Mouse (Mus musculus): ENCODE measurements around the gene Alpl.

The Alpl gene

DNA sequence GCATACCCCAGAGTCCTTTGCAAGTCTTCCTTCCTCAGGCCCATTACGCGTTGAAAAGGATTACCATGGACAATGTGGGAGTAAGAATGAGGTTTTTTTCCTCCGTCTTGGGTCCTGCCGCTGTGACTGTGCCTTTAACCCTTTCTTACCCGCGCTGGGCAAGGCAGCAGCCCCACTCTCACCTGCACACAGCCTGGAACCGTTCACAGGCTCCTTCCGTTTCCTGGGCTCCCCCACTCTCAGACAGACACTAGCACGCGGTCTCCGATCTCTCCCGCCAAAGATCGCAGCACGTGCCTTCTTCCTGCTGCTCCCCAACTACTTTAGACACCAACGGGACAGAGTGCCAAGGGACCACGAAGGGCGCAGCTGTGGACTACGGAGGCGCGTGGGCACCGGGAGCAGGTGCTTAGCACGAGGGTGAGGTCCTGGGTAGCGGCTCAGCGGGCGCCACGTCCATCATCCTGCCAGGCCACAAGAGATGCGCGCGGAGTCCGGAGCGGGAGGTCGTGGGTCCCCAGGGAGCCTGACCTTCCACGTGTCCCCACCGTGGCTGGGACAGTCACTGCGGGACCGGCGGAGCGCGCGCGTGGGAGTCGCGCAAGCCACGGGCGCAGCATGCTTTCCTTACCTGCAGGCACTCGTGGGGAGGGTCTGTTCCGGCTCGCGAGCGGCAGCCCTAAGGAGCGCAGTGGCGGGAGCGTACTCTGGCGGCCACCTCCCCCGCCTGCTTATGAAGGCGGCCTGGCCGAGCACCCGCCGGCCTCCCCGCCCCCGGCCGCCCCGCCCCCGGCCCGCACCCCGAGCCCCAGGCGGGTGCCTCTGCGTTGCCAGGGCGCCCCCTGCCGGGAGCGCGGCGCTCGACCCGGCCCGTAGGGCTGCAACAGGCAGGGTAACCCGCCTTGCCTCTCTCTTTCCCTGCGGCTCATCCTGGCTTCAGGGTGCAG, at the start of gene Alpl:
Gene Alpl, minus strand, starts transcription at position 774 of the 947 bp plus-strand sequence.
- peak; percentile 84 for DNase-seq

DNA sequence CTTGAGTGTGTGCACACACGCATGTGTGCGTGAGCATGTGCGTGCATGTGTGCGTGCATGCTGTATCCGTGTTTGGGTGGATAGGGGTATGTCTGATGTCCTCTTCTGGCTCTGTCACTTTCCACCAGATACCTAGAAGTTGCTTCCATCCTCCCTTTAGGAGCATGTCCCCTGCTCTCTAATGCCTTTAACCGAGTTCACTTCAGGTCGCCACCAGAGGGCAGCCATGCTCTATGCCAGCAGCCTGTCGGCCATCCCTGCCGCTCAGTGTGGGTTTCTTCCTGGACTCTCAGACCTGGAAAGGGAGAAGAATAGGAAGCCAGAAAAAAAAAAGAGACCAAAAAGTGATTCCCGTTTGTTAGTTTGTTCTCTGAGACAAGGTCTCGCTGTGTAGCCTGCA, 48.5 kb upstream of the Alpl start:
- peak; percentile 82 for DNase-seq

DNA sequence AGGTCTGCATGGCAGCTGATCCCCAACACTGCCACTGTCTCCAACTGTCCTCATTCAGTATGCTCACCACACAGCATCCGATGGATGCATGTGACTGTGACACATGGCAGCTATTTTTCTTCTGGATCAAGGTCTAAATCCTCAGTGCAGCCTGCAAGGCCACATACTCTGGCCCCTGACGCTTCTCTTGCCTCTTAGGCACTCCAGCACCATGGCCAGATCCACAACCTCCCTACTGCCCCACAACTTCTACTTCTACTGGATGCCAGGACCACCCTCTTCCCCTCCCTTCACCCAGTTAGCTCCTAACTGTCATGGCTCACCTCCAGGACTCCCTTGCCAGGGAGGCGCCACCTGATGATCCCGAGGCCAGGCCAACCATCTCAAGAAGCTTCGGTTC, 43.3 kb upstream of the Alpl start:
- no peak for DNase-seq

DNA sequence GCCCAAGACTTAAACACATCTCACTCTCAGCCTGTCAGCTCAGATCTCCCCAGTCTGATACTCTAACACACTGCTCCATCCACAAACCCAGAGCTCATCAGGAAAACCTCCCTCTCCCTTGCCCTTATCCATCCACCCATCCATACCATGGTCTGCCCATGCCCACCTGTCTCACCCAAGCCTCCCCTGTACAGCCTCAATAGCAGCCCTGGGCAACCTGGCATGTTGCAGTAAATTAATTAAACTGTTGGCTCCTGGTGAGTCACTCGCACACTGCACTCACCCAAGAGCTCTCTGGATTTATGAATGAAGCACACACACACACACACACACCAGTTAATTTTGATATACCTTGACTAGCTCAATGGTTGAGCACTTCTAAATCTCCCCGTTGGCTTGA, 42.6 kb upstream of the Alpl start:
- no peak for DNase-seq

DNA sequence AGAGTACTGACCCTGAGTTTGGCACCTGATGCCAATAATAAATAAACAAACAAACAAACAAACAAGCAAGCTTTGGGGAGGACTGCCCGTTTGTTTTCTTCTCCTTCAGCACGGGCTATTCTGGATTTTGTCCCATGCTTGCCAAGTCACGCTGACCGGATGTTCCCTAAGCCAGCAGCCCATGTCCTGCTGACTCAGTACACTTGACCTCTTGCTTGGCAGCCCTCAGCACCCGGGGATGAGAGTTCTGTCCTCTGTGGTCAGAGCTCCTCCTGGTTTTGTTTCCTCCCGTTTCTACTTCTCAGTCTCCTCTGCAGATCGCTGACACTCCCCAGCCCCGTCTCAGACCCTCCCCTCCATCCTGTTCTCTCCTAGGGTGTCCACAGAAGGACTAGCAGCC, 41.6 kb upstream of the Alpl start:
- no peak for DNase-seq

DNA sequence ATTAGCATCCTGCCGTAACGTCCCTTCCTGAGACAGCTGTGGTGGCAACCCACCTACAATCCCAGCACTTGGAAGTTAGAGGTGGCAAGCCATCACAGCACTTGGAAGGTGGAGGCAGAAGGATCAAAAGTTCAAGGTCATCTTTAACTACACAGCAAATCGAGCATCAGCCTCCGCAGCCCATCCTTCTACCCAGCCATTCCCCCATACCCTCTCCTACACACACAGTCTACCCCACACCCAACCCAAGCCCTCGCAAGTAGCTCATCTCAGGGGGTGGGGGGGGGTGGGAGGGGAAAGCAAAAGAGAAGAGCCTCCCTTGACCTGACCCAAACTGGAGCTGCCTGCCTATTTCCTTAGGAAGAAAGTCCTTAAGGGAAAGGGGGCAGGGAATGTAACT, 40.6 kb upstream of the Alpl start:
- no peak for DNase-seq

DNA sequence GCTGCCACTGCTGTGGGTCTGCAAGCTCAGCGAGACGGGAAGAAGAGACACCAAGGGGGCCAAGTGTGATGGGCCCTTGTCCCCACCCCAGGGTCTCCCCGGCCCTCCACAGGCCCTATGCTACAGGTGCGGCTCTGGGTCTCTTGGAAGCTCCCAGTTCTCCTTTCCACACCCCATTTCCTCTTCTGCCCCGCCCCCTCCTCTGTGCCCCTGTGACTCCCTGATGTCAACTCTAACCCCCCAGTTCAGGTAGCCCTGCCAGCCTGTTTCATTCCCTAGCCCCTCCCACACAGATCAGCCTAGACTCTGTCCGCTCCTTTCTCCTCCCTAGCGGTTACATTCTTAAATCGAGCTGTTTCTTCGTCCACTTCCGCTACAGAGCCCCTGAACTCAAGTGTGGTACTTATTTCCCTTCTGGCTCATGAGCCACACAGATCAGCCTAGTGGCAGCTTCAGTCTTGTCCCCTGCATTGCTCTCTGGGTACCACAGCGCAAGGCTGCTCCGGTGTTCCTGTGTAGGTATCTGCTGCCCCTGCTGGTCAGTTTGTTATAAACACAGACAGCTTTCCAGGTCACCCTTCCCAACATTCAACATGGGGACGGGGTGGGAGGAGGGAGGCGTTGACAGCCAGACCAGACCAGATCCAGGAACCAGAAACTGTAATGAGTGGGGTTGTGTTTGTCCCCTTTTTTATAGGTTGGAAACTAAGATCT, 39.6 kb upstream of the Alpl start:
- DNase-seq = peak; percentile 92

DNA sequence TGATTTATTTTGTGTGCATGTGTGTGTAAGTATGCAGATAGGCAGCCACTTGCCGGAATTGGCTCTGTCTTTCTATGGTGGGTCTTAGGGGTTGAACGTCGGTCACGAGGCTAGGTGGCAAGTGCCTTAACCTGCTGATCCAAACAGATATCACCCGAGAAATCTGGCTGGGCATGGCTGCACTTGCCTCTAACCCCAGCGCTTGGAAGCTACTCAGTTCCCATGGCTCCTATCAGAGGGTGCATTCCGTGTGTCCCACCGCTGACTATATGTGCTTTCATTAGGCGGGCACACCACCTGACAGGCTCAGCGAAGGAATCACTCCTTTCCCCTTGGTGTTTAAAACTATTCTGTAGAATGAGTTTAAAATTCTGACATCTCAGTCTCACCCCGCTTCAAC, 35.4 kb upstream of the Alpl start:
- no peak for DNase-seq

DNA sequence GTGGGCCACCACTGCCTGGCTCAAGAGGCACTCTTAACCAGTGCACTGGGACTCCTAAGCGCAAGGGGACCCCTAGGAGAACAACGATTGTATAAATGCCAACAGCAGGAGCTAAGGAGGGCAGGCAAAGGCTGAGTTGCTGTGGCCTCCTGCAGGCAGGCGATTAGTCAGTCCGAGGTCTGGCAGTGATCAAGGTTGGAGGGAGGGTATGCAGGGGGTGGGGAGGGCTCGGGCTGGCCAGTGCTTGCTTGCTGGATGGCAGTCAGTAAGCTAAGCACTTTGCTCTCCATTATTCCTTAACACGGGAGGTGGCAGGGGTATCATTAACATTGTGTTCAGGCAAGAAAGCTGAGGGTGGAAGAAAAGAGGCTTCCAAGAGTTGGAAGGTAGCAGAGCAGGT, 34.2 kb upstream of the Alpl start:
- no peak for DNase-seq

DNA sequence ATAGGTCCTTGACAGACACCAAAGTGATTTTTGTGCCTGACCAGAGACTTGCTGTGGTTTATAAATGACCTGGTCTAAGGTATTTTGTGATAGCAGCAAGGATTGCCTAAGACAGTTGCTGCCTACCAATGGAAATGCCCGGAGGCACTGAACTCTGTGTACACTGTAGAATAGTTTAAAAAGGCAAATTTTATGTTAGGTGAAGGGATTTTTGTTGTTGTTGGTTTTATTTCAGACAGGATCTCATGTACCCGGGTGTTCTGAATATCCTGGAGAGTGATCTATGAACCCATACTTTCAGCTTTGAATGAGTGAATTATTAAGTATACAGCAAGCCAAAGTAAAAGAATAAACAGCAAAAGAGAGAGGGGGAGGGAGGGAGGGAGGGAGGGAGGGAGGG, 28.7 kb upstream of the Alpl start:
- DNase-seq = no peak

DNA sequence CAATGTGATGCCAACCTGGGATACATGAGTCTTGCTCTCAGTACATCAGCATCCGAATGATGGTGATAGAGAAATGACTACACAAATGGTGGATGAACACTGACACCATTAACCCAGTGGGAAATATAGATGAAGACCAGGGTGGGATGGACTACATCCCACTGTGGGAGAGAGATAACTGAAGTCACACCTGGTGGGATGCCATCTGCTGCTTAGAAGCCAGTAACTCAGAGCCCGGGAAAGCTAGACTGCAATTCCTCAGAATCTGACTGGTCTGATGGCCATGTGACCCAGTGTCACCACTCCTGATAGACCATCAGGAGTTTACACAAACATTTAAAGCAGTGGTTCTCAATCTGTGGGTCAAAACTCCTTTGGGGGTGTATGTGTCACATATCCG, 27.4 kb upstream of the Alpl start:
- DNase-seq = no peak

DNA sequence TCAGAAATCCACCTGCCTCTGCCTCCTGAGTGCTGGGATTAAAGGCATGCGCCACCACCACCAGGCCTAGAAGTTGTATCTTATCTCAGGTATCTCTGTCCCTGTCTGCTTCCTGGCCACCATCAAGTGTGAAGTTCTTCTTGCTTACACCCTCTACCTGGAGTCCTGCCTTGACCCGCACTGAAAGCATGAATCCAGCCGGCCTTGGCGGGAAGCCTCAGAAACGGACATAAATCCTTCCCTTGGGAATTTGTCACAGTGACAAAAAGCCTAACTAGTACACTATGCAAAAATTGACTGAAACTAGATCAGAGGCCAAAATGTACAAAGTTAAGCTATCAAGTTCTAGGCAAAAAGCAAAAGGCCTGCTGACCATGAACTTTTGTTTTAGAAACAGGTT, 26.4 kb upstream of the Alpl start:
- DNase-seq = no peak

DNA sequence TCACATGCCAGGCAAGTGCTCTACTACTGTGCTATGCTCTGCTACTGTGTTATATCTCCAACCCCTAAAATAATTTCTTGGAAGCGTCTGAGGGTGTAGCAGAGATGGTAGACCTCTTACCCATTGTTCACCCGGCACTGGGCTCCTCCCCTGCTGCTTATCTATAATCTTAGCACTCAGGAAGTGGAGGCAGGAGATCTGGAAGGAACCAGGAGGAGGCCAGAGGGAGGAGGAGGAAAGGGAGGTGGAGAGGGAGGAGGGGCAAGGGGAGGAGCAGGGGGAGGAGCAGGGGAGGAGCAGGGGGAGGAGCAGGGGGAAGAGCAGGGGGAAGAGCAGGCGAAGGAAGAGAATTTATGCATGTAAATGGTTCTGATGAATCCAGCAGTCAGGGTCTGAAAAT, 24.5 kb upstream of the Alpl start:
- no peak for DNase-seq

DNA sequence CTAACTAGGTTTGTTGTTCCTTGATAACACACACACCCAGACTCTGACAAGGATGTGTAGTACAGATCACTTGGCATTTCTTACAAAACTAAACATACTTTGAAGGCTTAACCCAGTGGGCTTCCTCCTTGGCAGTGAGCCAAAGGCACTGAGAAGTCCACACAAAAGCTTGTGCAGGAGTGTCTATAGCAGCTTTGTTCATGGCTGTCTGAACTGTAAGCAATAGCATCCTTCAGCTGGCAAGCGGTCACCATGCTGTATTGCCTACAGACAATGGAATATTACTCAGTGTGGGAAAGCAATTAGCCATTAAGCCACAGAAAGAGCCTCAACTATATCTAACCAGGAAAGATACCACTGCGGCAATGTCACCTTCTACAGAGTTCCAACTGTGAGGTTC, 23.3 kb upstream of the Alpl start:
- DNase-seq = no peak

DNA sequence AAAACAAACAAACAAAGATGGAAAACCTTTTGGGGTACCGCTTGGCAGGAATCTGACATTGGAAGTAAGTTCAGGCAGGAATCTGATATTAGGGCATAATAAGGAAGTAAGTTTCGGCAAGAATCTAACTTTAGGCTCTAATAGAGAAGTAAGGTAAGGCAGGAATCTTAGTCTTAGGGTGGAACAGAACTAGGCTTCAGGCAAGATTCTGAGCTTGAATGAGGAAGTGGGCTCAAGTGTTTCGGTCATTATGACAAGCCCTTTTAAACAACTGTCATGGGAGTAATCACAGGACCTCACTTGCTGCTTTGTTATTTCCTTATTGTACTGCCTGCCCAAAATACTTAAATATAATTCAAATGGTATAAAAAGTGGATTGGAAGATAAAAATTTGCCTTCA, 22.2 kb upstream of the Alpl start:
- DNase-seq = no peak

DNA sequence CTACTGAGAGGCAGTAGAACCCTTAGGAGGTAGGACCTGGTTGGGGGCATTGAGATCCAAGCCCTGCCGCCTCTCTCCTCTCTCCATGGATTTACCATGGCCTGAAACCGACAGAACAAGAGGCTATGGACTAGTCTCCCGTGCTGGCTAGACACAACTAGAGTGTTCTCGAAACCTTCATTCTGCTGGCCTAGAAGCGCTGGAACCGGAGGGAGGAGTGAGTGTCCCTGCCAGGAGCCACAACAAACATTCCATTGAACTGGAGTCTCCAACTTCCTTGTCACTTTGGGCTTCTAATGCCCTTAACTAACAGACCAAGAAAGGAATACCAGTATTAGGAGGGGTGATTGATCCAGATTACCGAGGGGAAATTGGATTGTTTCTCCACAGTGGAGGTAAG, 20.0 kb upstream of the Alpl start:
- DNase-seq = no peak

DNA sequence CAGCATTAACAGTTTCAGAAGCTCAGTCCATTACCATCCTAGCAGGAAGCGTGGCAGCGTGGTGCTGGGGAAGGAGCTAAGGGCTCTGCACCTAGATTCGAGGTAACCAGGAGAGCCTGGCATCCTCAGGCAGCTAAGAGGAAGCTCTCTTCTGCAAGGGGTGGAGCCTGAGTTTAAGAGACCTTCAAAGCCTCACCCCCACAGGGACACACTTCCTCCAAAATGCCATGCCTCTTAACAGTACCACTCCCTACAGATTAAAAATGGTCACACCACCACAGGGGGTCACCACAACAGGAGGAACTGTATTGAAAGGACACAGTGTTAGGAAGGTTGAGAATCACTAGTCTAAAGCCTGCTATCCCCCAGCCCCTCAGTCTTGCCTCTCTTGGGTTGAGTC, 19.3 kb upstream of the Alpl start:
- no peak for DNase-seq

DNA sequence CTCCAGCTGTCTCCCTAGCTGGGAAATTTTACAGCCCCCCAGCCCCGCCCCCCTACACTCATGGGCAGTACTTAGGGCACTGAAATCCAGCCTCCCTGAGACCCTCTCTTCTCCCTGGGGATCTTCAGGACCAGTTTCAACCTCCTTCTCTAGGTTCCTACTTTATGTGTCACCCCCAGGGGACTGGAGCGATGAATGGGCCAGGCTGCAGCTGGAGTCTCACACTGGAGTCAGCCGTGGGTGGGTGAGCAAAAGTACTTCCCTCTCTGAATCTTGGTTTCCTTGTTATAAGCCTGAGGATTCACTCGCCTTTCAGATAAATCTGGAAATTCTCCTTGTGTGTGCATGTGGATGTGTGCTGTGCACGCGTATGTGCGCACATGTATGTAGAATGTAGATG, 18.0 kb upstream of the Alpl start:
- no peak for DNase-seq

DNA sequence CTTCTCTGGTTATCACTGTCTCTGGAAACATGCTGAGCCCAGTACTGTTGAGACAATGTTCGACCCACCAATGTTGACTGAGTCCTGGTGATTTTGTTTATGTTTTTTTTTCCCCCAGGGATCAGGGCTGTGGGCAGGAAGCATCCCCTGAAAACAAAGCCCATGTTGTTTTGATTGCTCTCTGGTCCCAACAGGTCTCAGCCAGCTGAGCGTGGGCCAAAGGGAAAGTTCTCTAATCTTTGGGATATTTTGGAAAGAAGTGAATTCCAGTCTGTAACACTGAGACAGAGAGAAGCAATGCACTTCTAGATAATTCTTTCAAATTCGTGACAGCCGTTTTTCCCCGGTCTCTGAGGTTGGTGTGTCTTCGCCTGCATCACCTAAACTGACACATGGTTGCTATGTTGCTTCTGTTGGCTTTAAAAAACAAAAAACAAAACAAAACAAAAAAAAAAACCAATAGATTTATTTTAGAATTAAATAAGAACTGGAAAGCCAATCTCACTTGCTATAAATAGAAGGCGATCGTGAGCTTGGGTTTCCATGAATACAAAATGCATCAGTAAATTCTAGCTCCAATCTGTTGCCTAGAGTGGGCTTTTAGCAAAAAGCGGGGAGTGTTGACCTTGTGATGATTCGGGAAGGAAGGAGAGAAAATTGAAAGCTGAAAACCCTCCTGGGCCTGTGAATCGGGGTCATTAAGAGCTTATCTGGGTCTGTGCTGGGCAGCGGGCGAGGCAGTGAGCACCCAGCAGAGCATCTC, 16.9 kb upstream of the Alpl start:
- DNase-seq = no peak

DNA sequence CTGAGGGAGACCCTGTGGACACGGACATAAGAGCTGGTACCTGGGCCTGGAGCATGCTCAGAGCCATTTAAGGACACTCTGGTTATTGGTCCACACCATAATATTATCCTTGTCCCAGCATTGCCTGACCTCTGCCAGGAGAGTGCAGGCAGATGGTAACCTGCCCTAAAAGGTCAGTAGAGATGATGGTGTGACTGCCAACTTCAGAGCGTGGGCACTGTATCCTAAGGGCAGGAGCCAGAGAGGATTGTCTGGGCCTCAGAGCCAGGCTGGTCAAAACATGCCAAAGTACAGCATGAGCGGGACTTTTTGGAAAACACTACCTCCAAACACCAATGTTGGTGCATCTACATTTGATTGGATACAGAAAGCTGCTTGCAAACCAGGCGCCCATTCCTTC, 13.8 kb upstream of the Alpl start:
- DNase-seq = no peak

DNA sequence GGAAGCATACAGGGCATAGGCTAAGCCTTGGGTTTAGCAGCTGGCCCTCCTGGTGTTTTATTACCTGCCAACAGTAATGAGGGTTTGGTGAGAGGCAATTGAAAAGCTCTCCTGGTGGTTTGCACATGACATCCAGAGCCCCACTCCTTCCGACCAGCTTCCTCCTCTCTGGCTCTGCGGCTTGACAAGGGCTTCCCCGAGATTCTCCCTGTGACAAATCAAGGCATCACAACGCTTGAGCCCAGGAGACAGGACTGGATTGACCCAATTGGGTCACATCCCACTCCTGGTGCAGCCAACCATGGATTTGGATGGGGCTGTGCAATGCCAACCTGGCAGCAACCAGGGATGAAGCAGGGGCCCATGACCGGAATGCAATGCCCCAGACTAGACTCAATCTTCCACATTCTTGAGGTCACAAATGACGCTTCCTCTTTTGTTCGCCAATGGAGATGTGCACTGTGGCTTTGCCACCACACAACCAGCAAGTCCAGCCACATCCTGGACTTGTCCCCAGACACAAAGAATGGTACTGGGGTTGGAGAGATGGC, 11.2 kb upstream of the Alpl start:
- no peak for DNase-seq

DNA sequence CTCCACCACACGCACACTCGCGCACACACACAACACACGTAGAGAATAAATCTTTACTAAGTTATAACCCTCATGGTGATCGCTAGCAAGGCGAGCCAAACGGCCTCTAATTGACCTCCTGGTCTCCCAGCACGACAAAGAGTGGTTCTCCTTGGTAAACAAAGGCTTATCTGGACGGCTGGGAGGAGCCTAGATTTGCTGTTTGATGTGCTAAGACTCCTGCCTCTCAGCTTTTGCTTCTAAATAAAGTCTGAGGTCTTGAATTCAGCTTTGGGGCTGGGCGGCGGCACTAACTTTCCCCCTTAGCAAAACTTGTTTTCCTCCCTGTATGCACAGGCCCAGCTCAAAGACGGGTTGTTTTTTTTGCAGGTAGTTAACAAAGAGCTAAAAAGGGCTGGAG, 5.0 kb upstream of the Alpl start:
- DNase-seq = no peak

DNA sequence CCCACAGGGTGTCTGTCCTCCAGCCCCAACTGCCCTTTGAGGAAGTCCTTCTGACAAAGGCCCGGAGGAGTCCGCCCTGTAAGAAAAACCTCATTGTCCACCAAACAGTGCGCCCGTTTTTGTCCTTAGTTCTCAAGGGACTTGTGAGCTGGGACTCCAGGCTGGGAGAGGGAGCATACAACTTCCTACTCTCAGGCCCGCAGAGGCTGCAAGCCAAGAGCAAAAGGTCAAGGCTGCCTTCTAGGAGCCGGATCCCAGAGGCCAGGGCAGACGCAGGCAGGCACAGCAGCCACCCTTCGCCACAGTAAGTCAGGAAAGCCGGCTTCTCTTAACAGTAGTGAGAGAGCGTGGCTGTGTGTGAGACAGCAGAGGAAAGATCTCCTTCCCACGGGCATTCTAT, 4.1 kb upstream of the Alpl start:
- peak; percentile 37 for DNase-seq

All from embryo, embryonic 11 days (tissue).